Mouse (Mus musculus) cerebellum, adult 8-10 months (tissue): ENCODE measurements around the gene Gm4303.
"Not testable (repeated sequence)": the region's sequence is repeated elsewhere in the genome, so short reads cannot be mapped to it uniquely, and the experiment has no call there.

Experiments used
- DNase-seq: peaks from one replicate; pipeline ENCODE4 v3.0.0; 2022

The Gm4303 gene

DNA sequence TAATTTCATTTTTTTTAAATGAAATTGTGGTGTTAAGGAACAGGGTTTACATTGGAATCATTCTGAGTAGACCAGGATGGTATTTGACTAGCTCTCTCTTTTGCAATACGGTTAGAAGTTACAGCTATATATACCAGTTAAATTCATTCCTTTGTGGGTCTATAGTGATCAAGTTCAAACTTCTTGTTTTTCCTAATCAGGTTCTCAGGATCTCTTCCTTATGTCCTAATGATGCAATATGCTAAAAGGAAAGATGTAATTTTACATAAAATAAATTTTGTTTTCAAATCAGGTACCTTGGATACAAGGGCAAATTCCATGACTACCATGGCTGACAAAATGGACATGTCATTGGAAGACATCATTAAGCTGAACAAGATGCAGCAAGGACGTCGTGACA, at the start of gene Gm4303:
Gm4303 (plus strand) TSS at position 301 of the 400 bp plus-strand sequence.
- DNase-seq: not testable (repeated sequence)

DNA sequence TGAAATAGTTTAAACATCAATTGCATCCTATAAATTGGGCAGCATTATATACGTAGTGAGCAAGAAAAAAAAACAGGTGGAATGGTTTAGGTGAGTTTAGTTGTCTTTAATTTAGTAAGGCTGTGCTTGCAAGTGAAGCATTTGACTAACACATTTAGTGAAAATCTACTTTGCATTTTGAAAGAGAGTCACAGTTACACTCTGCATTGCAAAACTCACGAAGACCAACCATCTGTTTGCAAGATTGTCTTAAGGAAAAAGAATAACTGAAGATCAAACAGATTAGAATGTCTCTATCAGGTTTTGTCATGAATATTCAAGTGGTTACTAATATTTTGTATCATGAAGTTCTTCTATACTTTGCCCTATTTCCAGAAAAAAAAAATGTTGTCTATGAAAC, 49.7 kb upstream of the Gm4303 start:
- DNase-seq: no peak

DNA sequence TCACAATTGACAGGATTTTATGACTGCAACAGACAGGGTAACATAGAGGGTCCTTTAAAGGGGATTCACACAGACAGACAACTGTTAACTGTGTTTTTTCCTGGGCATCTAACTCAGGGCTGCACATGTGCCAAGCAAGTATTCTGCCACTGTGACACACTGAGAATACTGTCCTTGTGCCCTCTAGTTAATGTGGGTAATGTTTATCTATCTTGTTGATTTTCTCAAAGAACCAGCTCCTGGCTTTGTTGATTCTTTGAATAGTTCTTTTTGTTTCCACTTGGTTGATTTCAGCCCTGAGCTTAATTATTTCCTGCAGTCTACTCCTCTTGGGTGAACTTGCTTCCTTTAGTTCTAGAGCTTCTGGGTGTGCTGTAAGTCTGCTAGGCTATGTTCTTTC, 45.7 kb upstream of the Gm4303 start:
- DNase-seq: not testable (repeated sequence)

DNA sequence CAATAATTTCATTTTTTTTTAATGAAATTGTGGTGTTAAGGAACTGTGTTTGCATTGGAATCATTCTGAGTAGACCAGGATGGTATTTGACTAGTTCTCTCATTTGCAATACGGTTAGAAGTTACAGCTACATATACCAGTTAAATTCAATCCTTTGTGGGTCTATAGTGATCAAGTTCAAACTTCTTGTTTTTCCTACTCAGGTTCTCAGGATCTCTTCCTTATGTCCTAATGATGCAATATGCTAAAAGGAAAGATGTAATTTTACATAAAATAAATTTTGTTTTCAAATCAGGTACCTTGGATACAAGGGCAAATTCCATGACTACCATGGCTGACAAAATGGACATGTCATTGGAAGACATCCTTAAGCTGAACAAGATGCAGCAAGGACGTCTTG, 10.4 kb upstream of the Gm4303 start, which contains the start of gene Gm4301:
Gm4301 (plus strand) TSS at position 301 of the 400 bp plus-strand sequence.
- not testable (repeated sequence) for DNase-seq

DNA sequence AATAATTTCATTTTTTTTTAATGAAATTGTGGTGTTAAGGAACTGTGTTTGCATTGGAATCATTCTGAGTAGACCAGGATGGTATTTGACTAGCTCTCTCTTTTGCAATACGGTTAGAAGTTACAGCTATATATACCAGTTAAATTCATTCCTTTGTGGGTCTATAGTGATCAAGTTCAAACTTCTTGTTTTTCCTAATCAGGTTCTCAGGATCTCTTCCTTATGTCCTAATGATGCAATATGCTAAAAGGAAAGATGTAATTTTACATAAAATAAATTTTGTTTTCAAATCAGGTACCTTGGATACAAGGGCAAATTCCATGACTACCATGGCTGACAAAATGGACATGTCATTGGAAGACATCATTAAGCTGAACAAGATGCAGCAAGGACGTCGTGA, 5.2 kb upstream of the Gm4303 start, which contains the start of gene Gm4302:
Gm4302 (plus strand) TSS at position 301 of the 400 bp plus-strand sequence.
- not testable (repeated sequence) for DNase-seq

DNA sequence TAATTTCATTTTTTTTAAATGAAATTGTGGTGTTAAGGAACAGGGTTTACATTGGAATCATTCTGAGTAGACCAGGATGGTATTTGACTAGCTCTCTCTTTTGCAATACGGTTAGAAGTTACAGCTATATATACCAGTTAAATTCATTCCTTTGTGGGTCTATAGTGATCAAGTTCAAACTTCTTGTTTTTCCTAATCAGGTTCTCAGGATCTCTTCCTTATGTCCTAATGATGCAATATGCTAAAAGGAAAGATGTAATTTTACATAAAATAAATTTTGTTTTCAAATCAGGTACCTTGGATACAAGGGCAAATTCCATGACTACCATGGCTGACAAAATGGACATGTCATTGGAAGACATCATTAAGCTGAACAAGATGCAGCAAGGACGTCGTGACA, 5.0 kb downstream of the Gm4303 start, which contains the start of gene Gm4305:
Gm4305 (plus strand) TSS at position 301 of the 400 bp plus-strand sequence.
- not testable (repeated sequence) for DNase-seq

DNA sequence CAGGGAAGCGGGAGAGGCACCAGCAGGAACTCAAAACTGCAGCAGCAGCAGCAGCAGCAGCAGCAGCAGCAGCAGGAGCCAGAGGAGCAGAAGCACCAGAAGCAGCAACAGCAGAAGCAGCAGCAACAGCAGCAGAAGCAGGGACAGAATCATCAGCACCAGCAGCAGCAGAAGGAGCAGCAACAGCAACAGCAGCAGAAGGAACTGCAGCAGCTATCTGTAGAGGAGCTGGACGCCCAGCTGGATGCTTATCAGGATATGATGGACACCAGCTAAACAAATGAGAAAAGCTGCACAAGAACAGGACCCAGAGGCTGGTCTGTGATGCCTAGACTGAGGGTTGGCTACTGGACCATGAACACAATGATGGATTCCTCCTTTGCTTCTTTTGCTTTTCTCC, 11.1 kb downstream of the Gm4303 start:
- peak; percentile 1 for DNase-seq

DNA sequence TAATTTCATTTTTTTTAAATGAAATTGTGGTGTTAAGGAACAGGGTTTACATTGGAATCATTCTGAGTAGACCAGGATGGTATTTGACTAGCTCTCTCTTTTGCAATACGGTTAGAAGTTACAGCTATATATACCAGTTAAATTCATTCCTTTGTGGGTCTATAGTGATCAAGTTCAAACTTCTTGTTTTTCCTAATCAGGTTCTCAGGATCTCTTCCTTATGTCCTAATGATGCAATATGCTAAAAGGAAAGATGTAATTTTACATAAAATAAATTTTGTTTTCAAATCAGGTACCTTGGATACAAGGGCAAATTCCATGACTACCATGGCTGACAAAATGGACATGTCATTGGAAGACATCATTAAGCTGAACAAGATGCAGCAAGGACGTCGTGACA, 15.3 kb downstream of the Gm4303 start, which contains the start of gene Gm4307:
Gm4307 (plus strand) TSS at position 301 of the 400 bp plus-strand sequence.
- DNase-seq: not testable (repeated sequence)

DNA sequence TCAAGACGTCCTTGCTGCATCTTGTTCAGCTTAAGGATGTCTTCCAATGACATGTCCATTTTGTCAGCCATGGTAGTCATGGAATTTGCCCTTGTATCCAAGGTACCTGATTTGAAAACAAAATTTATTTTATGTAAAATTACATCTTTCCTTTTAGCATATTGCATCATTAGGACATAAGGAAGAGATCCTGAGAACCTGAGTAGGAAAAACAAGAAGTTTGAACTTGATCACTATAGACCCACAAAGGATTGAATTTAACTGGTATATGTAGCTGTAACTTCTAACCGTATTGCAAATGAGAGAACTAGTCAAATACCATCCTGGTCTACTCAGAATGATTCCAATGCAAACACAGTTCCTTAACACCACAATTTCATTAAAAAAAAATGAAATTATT, 36.7 kb downstream of the Gm4303 start, which contains the start of gene Gm4312:
Gm4312 (minus strand) TSS at position 101 of the 400 bp plus-strand sequence.
- not testable (repeated sequence) for DNase-seq
